Mouse (Mus musculus): Measurements from ENCODE around the gene Hoxa7.

Hoxa7 gene

GRCm38 (mm10) chr6:52227470-52228222 is 6.0 kb upstream of the Hoxa7 start:
- in situ Hi-C loops (cut with MseI, MboI): no loop called here

GRCm38 (mm10) chr6:52226569-52227257 is 5.1 kb upstream of the Hoxa7 start:
- in situ Hi-C loops (cut with MseI, MboI): no loop called here

GRCm38 (mm10) chr6:52225612-52226568 is 4.2 kb upstream of the Hoxa7 start:
- in situ Hi-C loops (cut with MseI, MboI): no loop called here

GRCm38 (mm10) chr6:52224895-52225611 is 3.4 kb upstream of the Hoxa7 start:
- in situ Hi-C loops (cut with MseI, MboI): loop anchor here in 1 of 2 experiments (25.0 kb wide), 1 partner anchor 613 kb away; no protein-coding TSS in a partner anchor

GRCm38 (mm10) chr6:52223939-52224760 is 2.5 kb upstream of the Hoxa7 start:
- in situ Hi-C loops (cut with MseI, MboI): loop anchor here in 1 of 2 experiments (25.0 kb wide), 1 partner anchor 612 kb away; no protein-coding TSS in a partner anchor

- in situ Hi-C loops (cut with MseI, MboI): loop anchor here in 1 of 2 experiments (25.0 kb wide), 1 partner anchor 610 kb away; no protein-coding TSS in a partner anchor
Measured at GRCm38 (mm10) chr6:52222729-52223128, 1.1 kb upstream of the Hoxa7 start.

GRCm38 (mm10) chr6:52221993-52222685 is 485 bp upstream of the Hoxa7 start:
- in situ Hi-C loops (cut with MseI, MboI): loop anchor here in 1 of 2 experiments (25.0 kb wide), 1 partner anchor 610 kb away; no protein-coding TSS in a partner anchor

GRCm38 (mm10) chr6:52220865-52221310 is 766 bp downstream of the Hoxa7 start:
- in situ Hi-C loops (cut with MseI, MboI): loop anchor here in 1 of 2 experiments (25.0 kb wide), 1 partner anchor 609 kb away; no protein-coding TSS in a partner anchor

GRCm38 (mm10) chr6:52220003-52220864 is 1.4 kb downstream of the Hoxa7 start:
- in situ Hi-C loops (cut with MseI, MboI): loop anchor here in 1 of 2 experiments (25.0 kb wide), 1 partner anchor 608 kb away; no protein-coding TSS in a partner anchor

GRCm38 (mm10) chr6:52219234-52219942 is 2.3 kb downstream of the Hoxa7 start:
- in situ Hi-C loops (cut with MseI, MboI): loop anchor here in 1 of 2 experiments (25.0 kb wide), 1 partner anchor 607 kb away; no protein-coding TSS in a partner anchor

GRCm38 (mm10) chr6:52218643-52219215 is 2.9 kb downstream of the Hoxa7 start:
- in situ Hi-C loops (cut with MseI, MboI): loop anchor here in 1 of 2 experiments (25.0 kb wide), 1 partner anchor 606 kb away; no protein-coding TSS in a partner anchor

GRCm38 (mm10) chr6:52217895-52218642 is 3.6 kb downstream of the Hoxa7 start:
- in situ Hi-C loops (cut with MseI, MboI): loop anchor here in 1 of 2 experiments (25.0 kb wide), 1 partner anchor 606 kb away; no protein-coding TSS in a partner anchor

GRCm38 (mm10) chr6:52217459-52217768 is 4.2 kb downstream of the Hoxa7 start:
- in situ Hi-C loops (cut with MseI, MboI): loop anchor here in 1 of 2 experiments (25.0 kb wide), 1 partner anchor 605 kb away; no protein-coding TSS in a partner anchor

- in situ Hi-C loops (cut with MseI, MboI): loop anchor here in 1 of 2 experiments (25.0 kb wide), 1 partner anchor 605 kb away; no protein-coding TSS in a partner anchor
Measured at GRCm38 (mm10) chr6:52216691-52217458, 4.8 kb downstream of the Hoxa7 start.
